Mouse (Mus musculus) thymus, postnatal 36 days (tissue): ENCODE results near the gene Rpp21.

Source experiments
- DNase-seq, 2 experiments: peaks; one replicate each; pipeline ENCODE4 v3.0.0; 2022; ENCODE audit warnings: mixed read lengths in 2 of 2

Gene Rpp21

DNA sequence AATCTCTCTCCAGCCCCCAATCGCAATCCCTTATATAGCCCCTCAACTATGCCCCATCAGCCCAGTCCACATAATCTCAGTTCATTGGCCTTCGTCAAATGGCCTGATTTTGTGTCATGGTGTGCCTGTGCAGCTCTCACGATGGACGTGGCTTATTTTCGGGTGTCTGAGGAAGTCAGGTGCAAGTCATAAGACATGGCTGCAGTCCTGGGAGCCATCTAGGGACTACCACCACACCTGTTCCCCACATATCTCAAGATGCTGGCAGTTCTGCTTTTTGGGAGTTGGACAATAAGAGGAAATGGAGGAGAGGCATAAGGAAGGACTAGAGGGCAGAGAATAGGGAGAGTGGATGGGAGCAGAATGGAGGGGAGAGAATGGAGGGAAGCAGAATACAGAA lies 24.3 kb downstream of the Rpp21 start:
- no peak for DNase-seq

GRCm38 (mm10) chr17:36231318-36231717 lies 26.6 kb downstream of the Rpp21 start:
- peak; percentile 84 to 86 for DNase-seq

- peak; percentile 24 to 46 for DNase-seq
Measured at GRCm38 (mm10) chr17:36229046-36229445, 28.8 kb downstream of the Rpp21 start.

GRCm38 (mm10) chr17:36226921-36227320 lies 30.9 kb downstream of the Rpp21 start:
- peak; percentile 63 to 73 for DNase-seq

DNA sequence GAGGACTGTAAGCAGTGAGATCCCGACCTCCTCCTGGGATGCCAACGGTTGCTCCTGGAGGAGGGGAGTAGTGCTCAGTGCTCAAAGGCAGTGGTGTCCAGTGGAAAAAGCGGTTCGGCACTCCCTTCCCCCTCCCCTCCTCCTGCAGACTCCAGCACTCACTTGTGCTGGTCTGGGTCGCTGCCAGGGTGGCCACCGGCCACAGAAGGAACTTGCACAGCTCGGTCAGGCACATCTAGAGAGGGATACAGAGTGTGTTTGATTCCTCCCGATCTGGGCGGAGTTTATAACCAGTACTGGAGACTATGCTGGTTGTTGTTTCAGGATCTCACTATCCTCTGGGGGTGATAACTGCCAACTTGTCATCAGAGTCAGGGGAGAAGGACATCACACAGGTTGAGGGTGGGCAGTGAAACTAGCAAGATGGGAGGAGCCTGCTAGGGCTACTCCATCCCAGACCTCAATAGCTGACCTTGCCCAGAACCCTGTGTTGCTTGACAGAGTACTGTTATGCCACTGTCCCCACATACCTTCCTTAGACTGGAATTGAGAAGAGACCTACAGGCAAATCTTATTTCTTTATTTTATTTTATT lies 32.5 kb downstream of the Rpp21 start:
- no peak for DNase-seq

DNA sequence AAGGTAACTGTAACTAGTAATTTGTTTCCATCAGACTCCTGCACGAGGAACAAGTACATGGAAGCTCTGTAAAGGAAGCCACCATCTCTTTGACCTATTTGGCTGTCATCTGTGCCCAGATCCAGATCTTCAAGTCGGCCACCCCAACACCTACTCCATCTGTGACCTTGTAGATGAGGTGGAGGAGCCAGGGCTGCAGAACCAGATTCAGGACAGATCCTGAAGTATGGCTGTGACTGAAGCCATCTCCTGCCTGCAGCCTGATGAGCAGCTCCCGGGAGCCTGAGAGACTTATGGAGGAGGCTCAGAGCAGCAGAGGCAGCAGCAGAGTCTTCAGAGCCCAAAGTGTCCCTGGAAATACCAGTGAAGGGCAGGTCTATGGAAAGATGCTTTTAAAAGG lies 33.4 kb downstream of the Rpp21 start:
- DNase-seq: no peak

DNA sequence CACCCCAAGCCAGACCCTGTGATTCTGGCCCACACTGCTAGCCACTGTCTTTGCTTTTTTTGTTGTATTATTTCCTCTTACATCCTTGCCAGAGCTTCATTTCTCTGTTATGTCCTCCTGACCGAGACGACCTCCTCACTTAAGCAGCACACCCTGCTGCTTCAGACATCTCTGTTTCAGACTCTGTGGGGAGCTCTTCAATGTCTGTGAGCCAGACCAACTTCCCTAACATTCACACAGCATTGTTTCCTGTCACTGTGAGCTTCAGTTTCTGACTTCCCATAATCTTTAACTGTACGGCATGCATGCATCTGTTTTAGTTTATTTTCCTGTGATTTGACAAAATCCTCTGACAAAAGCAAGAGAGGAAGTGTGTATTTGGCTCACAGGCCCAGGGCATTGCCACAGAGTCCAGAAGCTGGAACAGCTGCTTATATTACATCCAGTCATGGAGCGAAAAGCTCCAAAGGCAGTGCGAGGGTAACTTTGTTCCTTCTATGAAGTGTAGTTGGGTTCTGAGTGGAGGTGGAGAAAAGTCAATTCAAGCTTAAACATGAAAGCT lies 39.2 kb downstream of the Rpp21 start:
- DNase-seq: no peak

DNA sequence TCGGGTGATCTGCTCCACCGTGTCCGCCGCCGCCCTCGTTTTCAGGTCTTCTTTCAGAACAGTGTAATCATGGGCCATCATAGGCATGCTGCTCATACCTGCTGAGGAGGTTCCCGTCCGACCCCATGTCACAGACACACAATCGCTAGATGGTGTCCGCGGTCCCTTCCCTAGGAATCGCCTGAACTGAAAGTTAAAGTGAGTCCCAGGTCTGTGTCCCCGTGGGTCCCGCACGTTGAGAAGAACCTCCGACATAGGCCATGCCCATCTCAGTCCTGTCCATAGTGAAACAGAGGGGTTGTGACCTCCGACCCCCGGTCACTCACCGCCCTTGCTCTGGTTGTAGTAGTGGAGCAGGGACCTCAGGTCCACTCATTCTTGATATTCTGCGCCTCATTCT lies 42.3 kb downstream of the Rpp21 start:
- DNase-seq: no peak

DNA sequence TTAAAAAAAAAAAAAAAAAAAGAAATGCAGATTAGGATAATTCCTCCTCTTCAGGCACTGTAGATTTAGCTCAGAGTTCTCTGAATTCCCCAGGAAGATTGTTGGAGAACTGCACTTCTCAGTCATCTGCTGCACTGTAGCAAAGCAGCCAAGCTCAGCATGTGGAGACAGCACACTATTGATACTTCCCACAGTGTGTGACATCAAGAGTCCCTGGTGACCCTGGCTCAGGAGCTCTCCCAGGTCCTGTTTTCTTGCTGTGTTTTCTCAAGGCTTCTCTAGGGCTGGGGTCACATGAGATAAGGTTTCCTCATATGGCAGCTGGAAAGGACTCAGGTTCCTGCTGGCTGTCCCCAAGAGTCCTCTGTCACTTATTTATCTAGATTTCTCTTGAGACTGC lies 51.0 kb downstream of the Rpp21 start:
- no peak for DNase-seq

DNA sequence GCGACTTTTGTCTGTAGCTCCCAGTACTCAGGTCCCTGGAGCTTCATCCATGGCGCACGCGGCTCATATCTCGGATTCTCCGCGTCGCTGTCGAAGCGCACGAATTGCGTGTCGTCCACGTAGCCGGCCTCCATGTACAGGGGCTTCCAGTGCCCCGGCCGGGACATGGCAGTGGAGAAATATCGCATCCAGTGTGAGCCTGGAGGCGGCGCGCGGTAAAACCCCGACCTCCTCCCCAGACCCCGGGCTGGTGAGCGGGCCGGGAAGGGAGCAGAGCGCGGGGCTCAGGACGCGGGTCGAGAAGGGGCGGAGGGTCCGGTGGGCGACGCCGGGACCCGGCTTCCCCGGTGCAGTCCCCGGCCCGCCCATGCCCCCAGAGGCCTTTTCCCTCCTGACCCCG lies 52.0 kb downstream of the Rpp21 start:
- peak in 1 of 2 experiments; percentile 30 for DNase-seq
